Mouse (Mus musculus) midbrain, embryonic 16.5 days (tissue): ENCODE results near the gene Gm2000. TPM values are rescaled to one million over a fixed set of nuclear protein-coding genes. Genes with fewer than 3 reads are reported as not detected.

ENCODE experiments used
- ATAC-seq: fragments of 200-750 bp; cut with Nextera tagmentation; 2 replicates; pipeline ENCODE4 v1.8.0; 2017; ENCODE audit warnings: moderate TSS enrichment
- H3K27ac ChIP-seq: fragments of 300-500 bp; sonication (generic); 2 replicates; pipeline ENCODE4 v1.5.1; 2014; ENCODE audit warnings: mild to moderate bottlenecking, low read length, mixed read lengths
- H3K27me3 ChIP-seq: fragments of 300-500 bp; sonication (generic); 2 replicates; pipeline ENCODE4 v1.6.1; 2014; ENCODE audit warnings: low read depth, low read length, mixed read lengths; ENCODE audit not compliant: control insufficient read depth, insufficient read depth
- H3K36me3 ChIP-seq: fragments of 300-500 bp; sonication (generic); 2 replicates; pipeline ENCODE4 v1.6.1; 2014; ENCODE audit warnings: mild to moderate bottlenecking, low read length, moderate library complexity, mixed read lengths; ENCODE audit not compliant: control insufficient read depth, insufficient read depth
- H3K4me1 ChIP-seq: fragments of 300-500 bp; sonication (generic); 2 replicates; pipeline ENCODE4 v1.6.1; 2014; ENCODE audit warnings: mild to moderate bottlenecking, low read length, mixed read lengths; ENCODE audit not compliant: control insufficient read depth, insufficient read depth
- H3K4me2 ChIP-seq: fragments of 300-500 bp; sonication (generic); 2 replicates; pipeline ENCODE4 v1.6.1; 2014; ENCODE audit warnings: mild to moderate bottlenecking, low read length, mixed read lengths
- H3K4me3 ChIP-seq: fragments of 300-500 bp; sonication (generic); 2 replicates; pipeline ENCODE4 v1.5.1; 2014; ENCODE audit warnings: low read depth, mild to moderate bottlenecking, low read length, moderate library complexity, mixed read lengths
- H3K9ac ChIP-seq: fragments of 300-500 bp; sonication (generic); 2 replicates; pipeline ENCODE4 v1.6.1; 2014; ENCODE audit warnings: low read depth, low read length, mixed read lengths
- H3K9me3 ChIP-seq: fragments of 300-500 bp; sonication (generic); replicated peaks from 2 replicates; pipeline ENCODE4 v1.6.1; 2014; ENCODE audit warnings: mild to moderate bottlenecking, low read length, mixed read lengths; ENCODE audit not compliant: control insufficient read depth, poor library complexity, severe bottlenecking
- WGBS: fragments of 180-500 bp; shearing (Covaris S2); extraction: QIAGEN DNeasy Blood & Tissue Kit; methylation state at CpG from one replicate; pipeline ENCODE4 v1.1.7; 2014; 5-methylcytosine and 5-hydroxymethylcytosine counted together
- polyA plus RNA-seq: library from polyadenylated mRNA; unstranded; fragments of >200 nt; fragmentation: Nextera tagmentation; extraction: Ambion mirVana; gene quantifications from 2 replicates; pipeline ENCODE4 v1.2.1, GENCODE M21; 2015

The Gm2000 gene
- polyA plus RNA-seq: 447 and 474 TPM in 2 replicates

GRCm38 (mm10) chr1:156365740-156366139 lies at the start of gene Gm2000:
Gm2000 (plus strand) TSS chr1:156366040.
- no peaks in the 10 kb centered on the region for H3K4me1 ChIP-seq
- no peaks in the 10 kb centered on the region for H3K36me3 ChIP-seq
- no peaks in the 10 kb centered on the region for H3K9me3 ChIP-seq
- no peak within 1 kb of the TSS for H3K27ac ChIP-seq
- WGBS: 95% methylated on average over 8 of the region's 8 CpGs
- H3K9ac ChIP-seq: no peak within 1 kb of the TSS
- no peak within 1 kb of the TSS for H3K4me2 ChIP-seq
- ATAC-seq: no peak
- no peak within 1 kb of the TSS for H3K4me3 ChIP-seq
- no peaks in the 10 kb centered on the region for H3K27me3 ChIP-seq

GRCm38 (mm10) chr1:156323126-156323525 lies 42.7 kb upstream of the Gm2000 start:
- H3K9me3 ChIP-seq: no peaks in the 10 kb centered on the region
- H3K36me3 ChIP-seq: no peaks in the 10 kb centered on the region
- WGBS: 88% methylated on average over 9 of the region's 9 CpGs
- no peak overlapping the region for H3K9ac ChIP-seq
- no peak overlapping the region for H3K4me3 ChIP-seq
- ATAC-seq: no peak
- no peaks in the 10 kb centered on the region for H3K27me3 ChIP-seq
- no peaks in the 10 kb centered on the region for H3K4me1 ChIP-seq
- H3K4me2 ChIP-seq: no peak overlapping the region
- no peak overlapping the region for H3K27ac ChIP-seq

- H3K4me1 ChIP-seq: no peaks in the 10 kb centered on the region
- H3K9ac ChIP-seq: no peak overlapping the region
- WGBS: 82% methylated on average over 4 of the region's 4 CpGs
- H3K4me2 ChIP-seq: no peak overlapping the region
- no peak overlapping the region for H3K27ac ChIP-seq
- H3K4me3 ChIP-seq: no peak overlapping the region
- H3K27me3 ChIP-seq: no peaks in the 10 kb centered on the region
- no peak for ATAC-seq
- no peaks in the 10 kb centered on the region for H3K36me3 ChIP-seq
- H3K9me3 ChIP-seq: no peaks in the 10 kb centered on the region
Observed at GRCm38 (mm10) chr1:156340847-156341246, 25.0 kb upstream of the Gm2000 start.

GRCm38 (mm10) chr1:156344433-156344832 lies 21.4 kb upstream of the Gm2000 start:
- no peaks in the 10 kb centered on the region for H3K36me3 ChIP-seq
- H3K9ac ChIP-seq: no peak overlapping the region
- WGBS: 82% methylated on average over 4 of the region's 4 CpGs
- H3K4me2 ChIP-seq: no peak overlapping the region
- H3K4me3 ChIP-seq: no peak overlapping the region
- no peaks in the 10 kb centered on the region for H3K27me3 ChIP-seq
- no peak overlapping the region for H3K27ac ChIP-seq
- no peak for ATAC-seq
- no peaks in the 10 kb centered on the region for H3K9me3 ChIP-seq
- no peaks in the 10 kb centered on the region for H3K4me1 ChIP-seq

GRCm38 (mm10) chr1:156345633-156346032 lies 20.2 kb upstream of the Gm2000 start:
- WGBS: 84% methylated on average over 4 of the region's 4 CpGs
- Histone ChIP-seq H3K9ac (no peak overlapping the region), H3K4me2 (no peak overlapping the region), H3K36me3 (no peaks in the 10 kb centered on the region), H3K4me1 (no peaks in the 10 kb centered on the region), H3K27me3 (no peaks in the 10 kb centered on the region), H3K27ac (no peak overlapping the region), H3K4me3 (no peak overlapping the region), H3K9me3 (no peaks in the 10 kb centered on the region)
- ATAC-seq: no peak

GRCm38 (mm10) chr1:156349031-156349430 lies 16.8 kb upstream of the Gm2000 start:
- 79% methylated on average over 4 of the region's 4 CpGs for WGBS
- ATAC-seq: no peak
- H3K9ac ChIP-seq: no peak overlapping the region
- no peaks in the 10 kb centered on the region for H3K36me3 ChIP-seq
- H3K27ac ChIP-seq: no peak overlapping the region
- H3K4me1 ChIP-seq: no peaks in the 10 kb centered on the region
- H3K4me3 ChIP-seq: no peak overlapping the region
- no peak overlapping the region for H3K4me2 ChIP-seq
- H3K27me3 ChIP-seq: no peaks in the 10 kb centered on the region
- no peaks in the 10 kb centered on the region for H3K9me3 ChIP-seq

- Histone ChIP-seq H3K36me3 (no peaks in the 10 kb centered on the region), H3K27ac (no peak overlapping the region), H3K9ac (no peak overlapping the region), H3K4me2 (no peak overlapping the region), H3K27me3 (no peaks in the 10 kb centered on the region), H3K4me1 (no peaks in the 10 kb centered on the region), H3K9me3 (no peaks in the 10 kb centered on the region), H3K4me3 (no peak overlapping the region)
- 82% methylated on average over 4 of the region's 4 CpGs for WGBS
- ATAC-seq: no peak
Observed at GRCm38 (mm10) chr1:156350441-156350840, 15.4 kb upstream of the Gm2000 start.

- H3K4me3 ChIP-seq: no peak overlapping the region
- no peaks in the 10 kb centered on the region for H3K36me3 ChIP-seq
- no peak for ATAC-seq
- H3K4me1 ChIP-seq: no peaks in the 10 kb centered on the region
- H3K4me2 ChIP-seq: no peak overlapping the region
- H3K9me3 ChIP-seq: no peaks in the 10 kb centered on the region
- no peak overlapping the region for H3K9ac ChIP-seq
- 90% methylated on average over 2 of the region's 2 CpGs for WGBS
- no peak overlapping the region for H3K27ac ChIP-seq
- H3K27me3 ChIP-seq: no peaks in the 10 kb centered on the region
Observed at GRCm38 (mm10) chr1:156352466-156352865, 13.4 kb upstream of the Gm2000 start.

- Histone ChIP-seq H3K27ac (no peak overlapping the region), H3K9ac (no peak overlapping the region), H3K27me3 (no peaks in the 10 kb centered on the region), H3K4me3 (no peak overlapping the region), H3K9me3 (no peaks in the 10 kb centered on the region), H3K36me3 (no peaks in the 10 kb centered on the region), H3K4me2 (no peak overlapping the region), H3K4me1 (no peaks in the 10 kb centered on the region)
- 93% methylated on average over 3 of the region's 3 CpGs for WGBS
- no peak for ATAC-seq
Observed at GRCm38 (mm10) chr1:156381217-156381616, 15.4 kb downstream of the Gm2000 start.

GRCm38 (mm10) chr1:156386232-156386631 lies 20.4 kb downstream of the Gm2000 start:
- Histone ChIP-seq H3K9ac (no peak overlapping the region), H3K27ac (no peak overlapping the region), H3K27me3 (no peaks in the 10 kb centered on the region), H3K4me1 (no peaks in the 10 kb centered on the region), H3K9me3 (no peaks in the 10 kb centered on the region), H3K36me3 (no peaks in the 10 kb centered on the region), H3K4me2 (no peak overlapping the region), H3K4me3 (no peak overlapping the region)
- WGBS: 93% methylated on average over 4 of the region's 4 CpGs
- ATAC-seq: no peak
